ENCODE assay signal across 28 mouse cellular contexts in genomic region chr6:47004430-47004829, GRCm38 (mm10).
DNase-seq lines count a peak whose midpoint lies in the region; ATAC-seq lines count a peak whose summit lies in the region.
"Had no signal": no experiment of that assay in that cellular context is flagged by ENCODE, and none has a peak within 500 bp of the region (broad histone marks: within the 10 kb centered on the region; RNA-seq: fewer than 3 reads in every experiment).

No protein-coding gene starts in this region.

- no peaks in the 10 kb centered on the region for H3K27me3 ChIP-seq in forebrain, embryonic 16.5 days (replicated peaks; ENCODE audit: control insufficient read depth, insufficient read depth, low read length)
- H3K27me3 ChIP-seq: heart, embryonic 15.5 days; hindbrain, embryonic 13.5 days; liver, embryonic 12.5 days; midbrain, embryonic 13.5 days; neural tube, embryonic 15.5 days had no signal

- H3K4me2 ChIP-seq in forebrain, embryonic 16.5 days (ENCODE audit: low read length) = no peak overlapping the region
- H3K4me2 ChIP-seq: heart, embryonic 15.5 days; hindbrain, embryonic 13.5 days; liver, embryonic 12.5 days; midbrain, embryonic 13.5 days; neural tube, embryonic 15.5 days had no signal

- H3K36me3 ChIP-seq in forebrain, embryonic 16.5 days (ENCODE audit: control insufficient read depth, insufficient read depth) = no peaks in the 10 kb centered on the region
- H3K36me3 ChIP-seq: heart, embryonic 10.5 days; heart, embryonic 15.5 days; hindbrain, embryonic 13.5 days; liver, embryonic 12.5 days; midbrain, embryonic 13.5 days; neural tube, embryonic 15.5 days had no signal

- no peak overlapping the region for H3K4me3 ChIP-seq in forebrain, embryonic 16.5 days (replicated peaks; ENCODE audit: low read length)
- H3K4me3 ChIP-seq: erythroblast, embryonic 14.5 days; heart, embryonic 10.5 days; heart, embryonic 15.5 days; hindbrain, embryonic 13.5 days; liver, embryonic 12.5 days; midbrain, embryonic 13.5 days; neural tube, embryonic 15.5 days had no signal

- no peaks in the 10 kb centered on the region for H3K4me1 ChIP-seq in forebrain, embryonic 16.5 days (replicated peaks; ENCODE audit: control insufficient read depth, insufficient read depth, low read length)
- H3K4me1 ChIP-seq: heart, embryonic 10.5 days; heart, embryonic 15.5 days; hindbrain, embryonic 13.5 days; liver, embryonic 12.5 days; midbrain, embryonic 13.5 days; neural tube, embryonic 15.5 days had no signal

- WGBS in forebrain, embryonic 16.5 days = 56% methylated on average over 3 of the region's 3 CpGs

- peak; percentile 45 for DNase-seq in right cerebral cortex, adult 18-20 months
- DNase-seq in right cerebral cortex, postnatal 14 days = no peak
- peak; percentile 14 to 18 for DNase-seq in frontal cortex, postnatal 10 days (ENCODE audit: low spot score in 2 of 2)
- peak; percentile 22 to 30 for DNase-seq in left cerebral cortex, adult 18-20 months (ENCODE audit: low spot score in 2 of 2)
- peak; percentile 20 to 21 for DNase-seq in left cerebral cortex, postnatal 36 days (ENCODE audit: low spot score in 2 of 2)
- DNase-seq in heart, adult 18-20 months = no peak
- DNase-seq: adrenal gland, postnatal 25 days; B cell, adult 2 months; cerebellum, adult 2 months; cerebellum, postnatal 14 days; forebrain, postnatal 0 days; gastrocnemius, postnatal 10 days; heart, postnatal 36 days; kidney, adult 9 months; kidney, postnatal 14 days; liver, postnatal 0 days; lung, postnatal 4 days; spleen, adult 18-20 months; thymus, postnatal 4 days had no signal

- no peak for ATAC-seq in forebrain, embryonic 16.5 days
- ATAC-seq: forebrain, postnatal 0 days; intestine, postnatal 0 days; liver, embryonic 12.5 days; liver, postnatal 0 days; midbrain, embryonic 13.5 days had no signal

- intact Hi-C loops in left cerebral cortex, postnatal 36 days (cut with DNase I) = no loop called here

- no peak overlapping the region for H3K27ac ChIP-seq in forebrain, embryonic 16.5 days (ENCODE audit: low read length)
- H3K27ac ChIP-seq: heart, embryonic 10.5 days; heart, embryonic 15.5 days; hindbrain, embryonic 13.5 days; liver, embryonic 12.5 days; midbrain, embryonic 13.5 days; neural tube, embryonic 15.5 days had no signal

- H3K9me3 ChIP-seq in forebrain, embryonic 16.5 days (ENCODE audit: control insufficient read depth, low read length) = no peaks in the 10 kb centered on the region
- H3K9me3 ChIP-seq: heart, embryonic 10.5 days; heart, embryonic 15.5 days; hindbrain, embryonic 13.5 days; liver, embryonic 12.5 days; midbrain, embryonic 13.5 days; neural tube, embryonic 15.5 days had no signal

- H3K9ac ChIP-seq in forebrain, embryonic 16.5 days (replicated peaks; ENCODE audit: low read depth, low read length) = no peak overlapping the region
- H3K9ac ChIP-seq: forebrain, postnatal 0 days; heart, embryonic 15.5 days; hindbrain, embryonic 13.5 days; liver, embryonic 12.5 days; liver, postnatal 0 days; midbrain, embryonic 13.5 days; neural tube, embryonic 15.5 days had no signal

Comparison
In these comparisons a context has a peak if more than half of its experiments do, and no peak if none do; other contexts are left out.
1. DNase-seq: peak in right cerebral cortex, adult 18-20 months (single experiment), frontal cortex, postnatal 10 days (2 of 2), left cerebral cortex, adult 18-20 months (2 of 2) and left cerebral cortex, postnatal 36 days (2 of 2); none in right cerebral cortex, postnatal 14 days (single experiment) and heart, adult 18-20 months (0 of 2).